Mouse (Mus musculus) frontal cortex, postnatal 25 days (tissue): Measurements from ENCODE around the gene Ppm1g.
A peak's percentile ranks its signal among the peaks of the same experiment; 100 is the strongest.

ENCODE experiments used
- DNase-seq, 2 experiments: peaks; one replicate each; pipeline ENCODE4 v3.0.0; 2022; ENCODE audit warnings: low spot score in 2 of 2

Ppm1g gene

DNA sequence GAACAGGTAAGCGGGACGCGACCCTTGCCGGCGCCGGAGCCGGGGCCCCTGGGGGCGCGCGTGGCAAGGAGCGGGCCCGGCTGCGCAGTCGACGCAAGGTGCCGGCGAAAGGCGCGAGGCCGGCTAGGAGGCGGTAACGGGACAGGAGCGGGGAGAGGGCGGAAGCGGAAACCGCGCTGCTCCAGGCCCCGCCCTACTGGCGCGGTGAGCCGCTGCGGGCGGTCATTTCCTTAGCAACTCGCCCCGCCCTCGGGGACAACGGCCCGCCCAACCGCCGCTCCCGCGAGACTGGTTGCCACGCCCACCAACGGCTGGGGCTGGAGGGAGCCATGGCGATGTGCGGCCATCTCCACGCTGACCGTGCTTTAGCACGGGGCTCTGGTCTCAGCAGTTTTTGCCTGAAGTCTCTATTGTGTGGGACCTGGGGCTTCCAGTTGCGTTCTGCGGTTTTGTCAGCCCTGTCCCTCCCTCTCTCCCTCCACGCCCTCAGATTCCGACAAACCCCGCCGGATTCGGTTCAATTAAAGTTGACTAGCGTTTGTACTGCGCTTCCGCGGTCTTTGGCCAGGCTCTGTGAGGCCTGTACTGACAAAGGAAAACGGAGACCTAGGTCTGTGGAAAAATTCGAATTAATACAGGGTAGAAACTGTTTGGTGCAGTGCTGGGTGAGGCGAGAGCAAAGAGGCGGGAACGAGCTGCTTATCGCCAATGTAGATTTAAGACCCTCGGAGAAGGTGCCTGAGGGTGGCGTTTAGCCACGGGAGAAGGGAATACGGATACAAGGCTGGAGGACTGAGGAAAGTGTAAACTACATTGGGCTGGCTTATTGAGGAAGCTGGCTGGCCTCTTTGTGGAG, at the start of gene Ppm1g:
Gene Ppm1g, minus strand, starts transcription at position 240 of the 856 bp plus-strand sequence.
- peak; percentile 86 to 92 for DNase-seq

DNA sequence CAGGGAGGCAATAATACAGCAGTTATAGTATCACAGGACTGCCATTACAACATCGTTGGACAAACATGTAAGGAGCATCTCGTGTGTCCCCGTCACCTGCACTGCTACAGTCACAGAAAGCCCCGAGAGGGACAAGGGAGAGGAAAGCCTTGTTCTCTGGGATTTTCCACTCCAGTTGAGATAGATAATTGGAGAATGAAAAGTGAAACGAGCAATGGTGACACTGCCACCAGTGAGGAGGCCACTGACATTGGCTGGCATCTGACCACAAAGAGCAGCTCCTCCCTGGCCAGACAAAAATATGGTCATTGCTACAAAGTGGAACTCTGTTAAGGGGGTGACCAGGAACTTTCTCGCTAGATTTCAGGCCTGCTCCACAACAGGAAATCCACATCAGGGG, 47.2 kb upstream of the Ppm1g start:
- DNase-seq = no peak

DNA sequence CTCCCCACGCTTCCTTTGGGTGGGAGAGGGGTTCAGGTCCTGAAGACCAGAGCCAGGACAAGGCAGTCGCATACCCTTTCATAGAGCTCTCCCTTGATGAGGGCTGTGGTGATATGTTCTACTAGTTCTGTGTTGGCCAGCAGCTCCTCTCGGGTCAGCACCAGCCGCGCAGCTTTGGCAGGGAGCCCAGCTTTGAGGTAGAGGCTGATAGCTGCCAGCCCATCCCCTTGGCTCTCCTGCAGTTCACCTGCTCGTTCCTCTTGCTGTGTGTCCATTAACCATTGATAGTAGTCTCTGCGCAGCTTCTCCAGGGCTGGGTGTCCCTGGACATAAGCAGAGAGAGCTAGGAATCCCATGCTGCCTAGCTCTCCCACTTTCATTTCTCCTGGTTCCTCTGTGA, 45.6 kb upstream of the Ppm1g start:
- DNase-seq = no peak

DNA sequence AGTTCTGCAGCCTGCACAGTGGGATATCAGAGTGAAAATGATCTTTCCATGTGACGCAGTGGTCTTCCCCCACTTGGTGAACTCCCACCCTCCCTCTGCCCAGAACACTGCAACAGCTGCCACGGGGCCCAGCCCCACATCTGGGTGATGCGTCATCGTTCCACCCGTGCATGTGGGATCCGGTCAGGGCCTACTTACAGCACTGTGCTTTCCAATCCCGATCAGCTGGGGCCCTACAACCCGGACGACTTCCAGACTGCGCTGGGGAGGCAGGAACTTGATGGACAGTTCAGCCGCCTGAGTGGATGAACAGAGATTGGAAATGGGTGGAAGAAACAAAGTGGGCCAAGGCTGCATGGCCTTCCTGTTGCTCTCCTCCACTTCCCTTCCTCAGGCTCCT, 37.1 kb upstream of the Ppm1g start:
- DNase-seq = no peak

DNA sequence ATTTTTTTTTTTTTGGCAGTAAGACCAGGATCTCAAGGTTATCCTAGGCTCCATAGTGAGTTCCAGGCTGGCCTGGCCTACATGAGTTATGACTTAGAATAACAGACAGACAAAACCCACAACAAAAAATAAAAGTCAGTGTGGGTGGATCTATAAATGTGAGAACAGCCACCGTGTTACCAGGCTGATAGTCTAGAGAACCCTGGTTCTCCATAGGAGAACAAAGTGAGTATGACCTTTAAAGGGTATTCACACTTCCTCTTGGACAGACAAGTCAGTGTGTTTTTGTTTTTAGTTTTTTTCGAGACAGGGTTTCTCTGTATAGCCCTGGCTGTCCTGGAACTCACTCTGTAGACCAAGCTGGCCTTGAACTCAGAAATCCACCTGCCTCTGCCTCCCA, 35.5 kb upstream of the Ppm1g start:
- no peak for DNase-seq

DNA sequence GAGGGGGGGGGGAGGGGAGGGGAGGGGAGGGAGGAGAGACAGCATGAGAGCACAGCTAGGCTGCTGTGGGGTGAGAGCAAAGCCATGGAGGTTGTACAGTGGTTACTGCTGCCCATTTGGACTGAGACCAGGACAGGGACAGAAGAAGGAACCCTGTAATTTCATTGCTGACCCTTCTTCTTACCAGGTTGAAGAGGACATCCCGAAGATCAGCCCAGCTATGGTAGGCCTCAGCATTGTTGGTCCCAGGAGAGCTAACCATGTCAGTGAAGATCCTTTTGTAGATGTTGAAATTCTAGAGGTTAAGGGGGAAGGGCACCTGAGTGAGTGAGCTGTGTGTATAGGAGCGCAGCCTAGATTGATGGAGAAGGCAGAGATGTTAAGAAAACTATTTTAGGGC, 34.9 kb upstream of the Ppm1g start:
- DNase-seq = no peak

DNA sequence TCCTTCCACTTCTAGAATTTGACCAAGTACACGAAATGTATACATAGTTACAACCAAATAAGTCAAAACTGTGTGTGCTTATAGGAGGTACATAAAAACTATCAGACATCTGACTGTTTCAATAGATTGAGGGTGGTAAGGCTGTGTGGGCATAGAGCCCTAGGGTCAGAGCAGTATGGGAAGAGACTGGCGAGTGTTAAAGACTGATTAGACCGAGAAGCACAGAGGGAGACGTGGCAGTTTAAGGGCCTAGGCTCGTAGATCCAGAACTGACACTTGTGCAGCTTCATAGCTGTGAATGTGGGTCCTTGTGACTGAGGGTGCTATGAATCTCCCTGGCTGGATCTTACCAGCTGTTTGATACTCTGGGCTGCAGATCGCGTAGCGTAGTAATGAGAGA, 34.4 kb upstream of the Ppm1g start:
- DNase-seq = no peak

DNA sequence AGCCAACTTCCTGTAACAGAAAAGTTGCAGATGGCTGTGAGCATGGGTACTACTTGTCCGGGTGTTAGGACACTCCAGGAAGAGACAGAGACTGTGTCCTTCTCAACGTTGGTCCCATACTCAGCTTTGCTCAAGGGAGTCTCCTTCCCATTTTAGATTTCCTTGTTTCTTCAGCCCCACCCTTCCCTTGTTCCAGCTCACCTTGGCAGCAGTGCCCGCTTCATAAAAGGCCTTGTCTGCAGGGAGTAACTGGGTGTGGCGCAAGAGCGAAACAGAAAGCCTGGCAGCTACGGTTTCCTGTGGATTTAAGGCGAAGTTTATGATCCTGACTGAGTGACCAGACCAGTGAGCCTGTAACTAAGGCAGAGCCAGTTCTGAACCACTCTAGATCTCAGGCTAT, 34.0 kb upstream of the Ppm1g start:
- DNase-seq = no peak

DNA sequence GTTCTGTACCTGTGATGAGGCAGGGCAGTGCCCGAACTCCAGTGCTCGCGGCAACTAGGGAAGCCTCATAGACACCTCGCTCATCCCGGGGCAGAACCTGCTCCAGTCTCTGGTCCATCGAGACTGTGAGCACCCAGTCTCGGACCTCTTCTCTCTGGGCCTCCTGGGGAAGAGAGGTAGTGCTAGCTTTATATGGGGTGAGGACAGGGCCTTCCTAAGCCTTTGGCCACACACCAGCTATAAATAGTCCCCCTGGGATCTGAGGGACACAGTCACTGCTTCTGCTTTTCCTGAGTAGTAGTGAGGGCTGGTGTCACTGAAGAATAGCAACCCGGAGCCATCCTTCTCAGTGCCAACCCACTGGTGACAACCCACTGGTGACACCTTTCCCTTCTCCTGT, 33.3 kb upstream of the Ppm1g start:
- DNase-seq = no peak

DNA sequence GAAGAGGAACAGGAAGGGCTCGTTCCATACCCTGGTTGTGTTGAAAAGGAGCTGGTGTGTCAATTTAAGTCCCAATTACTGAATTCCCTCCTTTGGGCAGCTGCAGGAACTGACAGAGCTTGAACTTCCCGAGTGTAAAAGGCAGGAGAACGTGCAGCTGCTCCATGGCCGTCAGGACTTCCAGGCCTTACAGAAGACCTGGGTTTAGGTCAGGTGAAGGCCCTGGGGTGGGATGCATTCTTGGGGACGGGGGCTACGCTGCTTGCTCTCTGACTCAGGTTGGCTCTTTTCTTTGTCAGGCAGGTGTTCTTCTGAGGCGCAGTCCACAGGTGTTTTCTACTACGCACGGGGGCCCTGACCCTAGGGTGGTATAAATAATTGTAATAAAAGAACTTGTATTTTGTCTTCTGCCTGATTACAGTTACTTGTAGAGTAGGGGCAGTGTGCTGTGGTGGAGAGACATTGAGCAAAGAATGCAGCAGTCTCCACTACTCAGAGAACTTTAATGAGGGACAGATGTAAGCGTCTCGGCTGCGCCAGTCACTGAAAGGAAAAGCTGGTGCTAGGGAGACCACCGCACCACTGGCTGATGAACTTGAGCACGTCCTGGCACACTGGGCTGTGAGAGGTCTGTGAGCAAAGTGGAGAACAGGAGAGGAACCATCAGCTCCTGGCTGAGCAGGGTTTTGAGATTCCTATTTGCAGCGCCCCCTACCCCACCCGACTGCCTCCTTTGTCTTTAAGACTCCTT, 32.5 kb upstream of the Ppm1g start:
- DNase-seq = no peak

DNA sequence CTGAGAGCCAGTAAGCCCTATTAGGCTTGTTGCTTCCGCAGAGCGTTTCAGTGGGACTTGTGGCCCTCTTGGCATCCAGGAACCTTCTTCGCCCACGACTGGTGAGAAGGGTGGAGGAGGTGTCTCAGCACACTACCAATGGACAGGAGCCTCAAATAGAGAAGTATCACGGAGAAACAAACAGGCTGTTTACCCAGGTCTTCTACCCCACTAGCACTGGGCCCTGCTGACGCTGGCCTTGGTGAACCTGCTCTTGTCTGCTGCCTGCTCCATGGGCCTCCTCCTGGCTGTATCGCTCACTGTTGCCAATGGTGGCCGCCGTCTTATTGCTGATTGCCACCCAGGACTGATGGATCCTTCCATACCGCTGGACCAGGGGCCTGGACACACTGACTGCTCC, 31.7 kb upstream of the Ppm1g start:
- DNase-seq = no peak

DNA sequence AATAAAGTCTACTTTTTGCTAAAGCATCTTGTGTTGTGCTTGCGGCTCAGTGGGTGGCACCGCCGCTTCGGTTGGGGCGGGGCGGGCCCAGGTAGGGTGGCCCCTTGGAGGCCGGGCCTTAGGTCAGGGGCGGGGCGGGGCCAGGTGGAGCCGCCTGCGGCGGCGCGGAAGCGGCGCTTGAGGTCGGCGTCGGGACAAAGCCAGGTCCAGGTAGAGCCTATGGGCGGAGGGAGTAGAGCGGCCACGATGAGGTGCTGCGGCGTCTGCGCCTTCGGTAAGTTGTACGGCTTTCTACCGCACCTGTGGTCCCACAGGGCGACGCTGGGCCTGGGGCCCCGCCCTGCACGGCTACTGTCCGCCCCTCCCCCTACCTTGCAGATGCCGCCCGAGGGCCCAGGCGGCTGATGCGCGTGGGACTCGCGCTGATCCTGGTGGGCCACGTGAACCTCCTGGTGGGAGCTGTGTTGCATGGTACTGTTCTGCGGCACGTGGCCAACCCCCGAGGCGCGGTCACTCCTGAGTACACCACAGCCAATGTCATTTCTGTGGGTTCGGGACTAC, 31.1 kb upstream of the Ppm1g start, which contains the start of gene Krtcap3:
Gene Krtcap3, plus strand, starts transcription at position 151 of the 561 bp plus-strand sequence.
- DNase-seq = no peak

DNA sequence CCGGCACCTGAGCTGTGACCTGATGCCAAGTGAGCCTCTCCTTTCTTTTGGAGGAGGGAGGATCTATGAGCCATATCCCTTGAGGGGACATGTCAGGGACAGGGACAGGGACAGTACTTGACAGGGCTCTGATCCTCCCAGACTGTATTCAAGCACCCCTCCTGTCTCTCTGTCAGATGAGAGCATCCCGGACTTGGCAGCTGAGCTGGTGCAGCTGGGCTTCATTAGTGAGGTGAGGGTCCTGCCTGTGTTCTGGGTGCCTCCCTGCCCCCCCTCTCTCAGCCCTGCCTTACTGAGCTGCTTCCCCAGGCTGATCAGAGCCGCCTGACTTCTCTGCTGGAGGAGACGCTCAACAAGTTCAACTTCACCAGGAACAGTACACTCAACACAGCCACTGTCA, 30.2 kb upstream of the Ppm1g start:
- DNase-seq = no peak

DNA sequence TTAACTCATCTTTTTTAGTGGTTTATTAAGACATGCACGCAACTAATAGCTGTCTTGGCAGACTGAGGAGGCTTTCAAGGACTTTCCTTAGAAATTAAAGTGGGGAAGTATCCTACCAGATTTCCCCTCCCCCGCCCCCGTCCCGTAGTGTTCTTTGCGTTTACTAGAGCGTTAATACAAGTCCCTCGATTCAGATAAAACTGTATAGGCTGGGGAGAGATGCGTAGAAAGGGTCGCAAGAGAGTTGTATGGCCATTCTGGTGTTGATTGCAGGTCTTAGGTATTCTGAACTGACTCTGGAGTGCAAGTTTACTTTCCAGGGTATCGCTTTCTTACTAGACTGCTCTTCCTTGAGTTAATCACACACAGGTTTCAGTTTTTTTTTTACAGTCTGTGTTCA, 21.7 kb upstream of the Ppm1g start:
- DNase-seq = no peak

DNA sequence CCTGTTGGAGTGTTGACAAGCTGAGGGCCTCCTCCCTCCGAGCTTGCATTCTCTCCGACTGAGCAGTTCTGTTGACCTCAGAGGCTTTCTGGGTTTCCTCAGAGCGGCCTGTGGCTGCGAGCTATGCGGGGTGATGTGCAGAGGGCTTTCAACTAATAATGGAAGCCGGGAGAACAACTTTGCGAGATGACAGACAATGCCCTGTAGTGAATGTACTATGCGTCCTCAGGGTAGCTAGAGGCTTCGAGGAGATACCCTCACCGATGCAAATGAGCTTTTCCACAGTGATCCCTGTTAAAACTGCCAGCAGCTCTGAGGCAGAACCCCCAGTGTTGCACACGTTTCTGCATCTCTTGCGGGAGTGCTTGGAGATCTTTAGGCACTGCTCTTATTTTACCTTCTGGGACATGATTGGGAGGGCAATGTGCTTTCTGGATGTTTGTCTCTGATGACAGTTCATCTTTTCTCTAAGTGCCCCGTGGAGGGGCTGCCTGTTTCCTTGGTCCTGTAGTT, 21.1 kb upstream of the Ppm1g start:
- DNase-seq = no peak

DNA sequence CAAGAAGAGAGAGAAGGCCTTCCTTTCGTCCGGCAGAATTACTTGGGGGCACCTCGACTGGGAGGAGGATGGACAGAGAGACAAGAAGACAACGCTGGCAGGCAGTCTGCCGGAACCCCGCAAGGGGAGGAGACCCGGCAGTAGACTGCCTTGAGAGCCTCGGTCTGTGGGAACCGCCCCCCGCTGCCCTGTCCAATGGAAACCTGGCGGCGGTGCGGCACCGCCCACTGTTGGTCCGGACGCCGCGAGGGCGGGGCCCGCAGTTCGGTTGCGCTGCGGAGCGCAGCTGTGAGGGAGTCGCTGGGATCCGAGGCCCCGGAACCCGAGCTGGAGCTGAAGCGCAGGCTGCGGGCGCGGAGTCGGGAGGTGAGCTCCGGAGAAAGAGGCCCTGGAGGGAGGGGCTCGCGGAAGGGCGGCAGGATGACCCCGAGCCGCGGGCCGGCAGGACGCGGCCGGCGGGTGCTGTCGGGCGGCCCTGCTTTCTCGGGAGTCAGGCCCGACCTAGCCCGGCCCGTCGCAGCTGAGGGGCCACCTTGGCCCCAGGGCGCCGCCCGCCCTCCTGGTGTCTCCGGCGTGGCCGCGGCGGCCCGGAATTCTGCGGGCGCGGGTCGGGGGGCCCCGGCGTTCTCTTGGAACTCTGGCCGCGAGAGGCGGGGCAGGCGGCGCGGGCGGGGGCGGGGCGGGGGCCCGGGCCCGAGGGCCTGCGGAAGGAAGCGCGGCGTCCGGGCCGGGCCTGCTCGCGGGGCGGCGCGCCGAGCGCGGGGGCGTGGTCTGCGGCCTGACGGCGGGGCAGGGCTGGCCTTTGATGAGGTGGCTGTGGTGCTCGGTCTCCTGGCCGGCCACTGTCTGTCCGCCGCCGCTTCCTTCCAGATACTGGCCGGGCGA, 20.4 kb upstream of the Ppm1g start, which contains the start of the genes Nrbp1 and Gm9970:
Gene Nrbp1, plus strand, starts transcription at position 228 of the 885 bp plus-strand sequence.
Gene Gm9970, minus strand, starts transcription at position 596 of the 885 bp plus-strand sequence.
- DNase-seq = peak; percentile 82 to 93

DNA sequence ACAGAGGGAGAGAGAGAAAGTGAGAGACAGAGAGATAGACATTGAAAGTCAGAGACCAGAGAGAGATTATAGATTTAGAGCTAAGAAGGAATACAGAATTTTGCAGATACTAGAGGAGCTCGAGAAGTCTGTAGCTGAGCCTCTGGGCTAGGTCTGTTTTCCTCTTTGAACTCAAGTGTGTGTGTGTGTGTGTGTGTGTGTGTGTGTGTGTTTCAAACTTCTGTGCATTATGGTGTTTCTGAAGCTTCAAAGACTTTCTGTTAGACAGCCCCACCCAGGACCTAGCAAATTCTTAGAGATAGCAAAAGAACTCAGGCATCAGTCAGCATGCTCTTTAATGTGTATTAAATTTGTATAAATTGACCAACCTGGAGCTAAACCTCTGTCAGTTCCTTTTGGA, 6.2 kb upstream of the Ppm1g start:
- DNase-seq = no peak

DNA sequence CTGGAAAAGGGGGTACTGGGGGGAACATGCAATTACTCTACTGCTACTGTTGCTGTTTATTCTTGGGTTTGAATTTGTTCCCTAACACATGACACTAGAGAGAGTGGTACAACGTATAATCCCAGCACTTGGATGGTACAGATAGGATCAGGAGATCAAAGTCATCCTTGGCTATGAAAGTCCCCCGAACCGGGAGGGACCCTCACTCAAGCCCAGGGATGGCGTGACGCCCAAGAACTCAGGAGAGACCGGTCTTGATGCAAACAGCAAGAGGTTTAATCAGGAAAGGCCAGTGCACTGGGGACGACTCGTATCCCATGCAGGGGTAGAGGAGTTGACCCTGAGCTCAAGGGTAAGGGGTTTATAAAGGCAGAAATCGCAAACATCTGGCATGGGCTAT, 2.2 kb upstream of the Ppm1g start:
- no peak for DNase-seq

DNA sequence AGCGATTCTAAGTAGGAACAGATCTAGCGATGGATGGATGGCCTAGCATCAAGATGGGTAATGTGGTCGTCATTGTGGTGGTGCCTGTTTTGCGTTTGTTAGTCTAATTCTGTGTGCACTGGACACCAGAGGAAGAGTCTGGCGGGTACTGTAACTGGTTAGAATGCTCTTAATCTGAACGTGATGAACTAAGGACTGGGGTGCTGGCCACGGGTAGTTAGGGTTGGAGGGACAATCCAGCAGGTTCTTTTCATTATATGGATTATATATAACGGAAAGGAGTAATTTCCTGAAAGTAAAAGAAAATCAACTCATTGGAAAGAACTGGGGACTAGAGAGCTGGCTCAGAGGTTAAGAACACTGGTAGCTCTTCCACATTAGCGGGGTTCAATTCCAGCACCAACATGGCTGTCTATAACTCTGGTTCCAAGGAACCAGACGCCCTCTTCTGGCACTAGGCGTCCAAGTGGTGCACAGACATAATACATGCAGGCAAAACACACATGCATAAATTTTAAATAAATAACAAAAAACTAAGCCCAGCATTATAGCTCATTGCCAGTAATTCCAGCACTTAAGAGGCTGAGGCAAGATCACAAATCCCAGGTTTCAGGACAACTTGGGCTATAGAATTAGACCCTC, 938 bp upstream of the Ppm1g start:
- DNase-seq = no peak

DNA sequence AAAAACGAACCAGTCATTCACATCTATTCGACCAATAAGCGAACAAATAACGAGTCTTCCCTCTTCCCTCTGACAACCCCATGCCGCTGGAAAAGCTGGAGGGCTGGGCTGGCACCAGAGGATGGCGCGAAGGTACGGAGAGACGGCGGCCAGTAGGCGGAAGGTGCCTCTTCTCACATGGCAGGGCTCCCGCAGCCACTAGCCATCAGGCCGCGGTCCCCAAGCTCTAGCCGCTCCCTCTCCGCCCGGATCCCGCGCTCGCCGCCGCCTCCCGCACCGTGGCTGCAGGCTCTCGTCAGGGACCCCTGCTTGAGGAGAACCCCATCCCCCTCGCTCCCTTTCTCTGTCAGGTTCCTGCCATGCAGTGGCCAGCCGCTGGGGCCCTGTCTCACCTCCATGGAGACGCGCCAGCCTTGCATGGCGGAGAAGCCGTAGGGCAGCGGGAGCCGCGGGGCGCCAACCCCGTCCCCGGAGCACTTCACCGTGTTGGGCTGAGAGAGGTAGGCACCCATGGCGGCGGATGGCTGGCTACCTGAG, 508 bp downstream of the Ppm1g start:
- peak in 1 of 2 experiments; percentile 34 for DNase-seq

DNA sequence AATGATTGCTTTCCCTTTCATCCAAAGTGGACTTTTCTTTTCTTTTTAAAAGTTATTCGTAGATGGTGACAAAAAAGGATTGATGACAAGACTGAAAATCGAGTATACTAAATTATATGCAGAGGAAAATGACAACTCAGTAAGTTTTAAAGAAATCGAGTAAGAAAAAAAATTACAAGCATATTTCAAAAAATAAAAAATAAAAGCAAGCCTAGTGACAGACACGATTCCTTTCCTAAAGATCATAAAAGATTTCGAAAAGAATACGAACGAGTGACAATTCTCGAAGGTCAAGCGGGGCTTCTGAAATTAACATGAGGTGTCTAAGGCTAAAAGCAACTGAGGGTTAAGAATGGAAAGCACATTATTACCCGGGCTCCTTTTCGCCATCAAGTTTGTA, 1.0 kb downstream of the Ppm1g start:
- DNase-seq = no peak
